ENCODE assay signal across 20 mouse cellular contexts in the genomic region with DNA sequence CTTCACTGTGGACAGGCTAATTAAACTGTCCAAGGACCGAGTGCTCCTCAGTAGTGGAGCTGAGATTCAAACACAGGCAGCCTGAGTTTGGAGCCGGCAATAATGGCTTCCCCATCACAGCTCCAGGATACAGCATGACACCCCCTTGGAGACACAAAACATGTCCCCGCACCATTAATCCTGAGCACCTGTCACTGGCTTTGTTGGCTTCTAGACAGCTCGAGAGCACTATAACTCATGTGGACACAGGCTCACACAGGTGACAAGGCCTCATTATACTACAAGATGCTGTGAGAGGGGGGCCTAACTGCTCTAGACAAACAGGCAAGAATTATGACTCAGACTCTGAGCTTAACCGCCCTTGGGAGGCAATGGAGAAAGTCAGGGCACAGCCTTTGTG.
"Had no signal": no experiment of that assay in that cellular context is flagged by ENCODE, and none has a peak within 500 bp of the region (broad histone marks: within the 10 kb centered on the region; RNA-seq: fewer than 3 reads in every experiment).

No protein-coding gene starts in this region.

- H3K4me3 ChIP-seq: liver, embryonic 13.5 days; liver, embryonic 15.5 days; lung, embryonic 15.5 days; megakaryocyte, embryonic 14.5 days; midbrain, embryonic 10.5 days; midbrain, embryonic 12.5 days; myocyte; stomach, embryonic 15.5 days had no signal

- H3K36me3 ChIP-seq: stomach, embryonic 15.5 days had no signal

- H3K4me1 ChIP-seq: liver, embryonic 13.5 days; liver, embryonic 15.5 days; lung, embryonic 15.5 days; midbrain, embryonic 10.5 days; midbrain, embryonic 12.5 days; stomach, embryonic 15.5 days had no signal

- H3K4me2 ChIP-seq: liver, embryonic 13.5 days; liver, embryonic 15.5 days; lung, embryonic 15.5 days; midbrain, embryonic 12.5 days; stomach, embryonic 15.5 days had no signal

- H3K27me3 ChIP-seq: liver, embryonic 13.5 days; liver, embryonic 15.5 days; lung, embryonic 15.5 days; megakaryocyte, embryonic 14.5 days; midbrain, embryonic 12.5 days; stomach, embryonic 15.5 days had no signal

- H3K9me3 ChIP-seq: liver, embryonic 13.5 days; liver, embryonic 15.5 days; lung, embryonic 15.5 days; megakaryocyte, embryonic 14.5 days; midbrain, embryonic 10.5 days; midbrain, embryonic 12.5 days; stomach, embryonic 15.5 days had no signal

- H3K27ac ChIP-seq: liver, embryonic 13.5 days; liver, embryonic 15.5 days; lung, embryonic 15.5 days; macrophage; midbrain, embryonic 10.5 days; midbrain, embryonic 12.5 days; stomach, embryonic 15.5 days; stomach, postnatal 0 days had no signal

- H3K9ac ChIP-seq: liver, embryonic 13.5 days; liver, embryonic 15.5 days; liver, postnatal 0 days; lung, embryonic 15.5 days; midbrain, embryonic 12.5 days; stomach, embryonic 15.5 days had no signal

- ATAC-seq: liver, postnatal 0 days; lung, postnatal 0 days; midbrain, embryonic 16.5 days had no signal

- DNase-seq: liver, embryonic 13.5 days; liver, postnatal 0 days; lung, adult 2 months; lung, postnatal 14 days; midbrain, embryonic 14.5 days; right cerebral cortex, postnatal 14 days; thymus, adult 2 months; thymus, postnatal 25 days; thymus, postnatal 4 days had no signal
